Mouse (Mus musculus) testis, adult 2 months (tissue): Measurements from ENCODE around the gene Gm26661. TPM values are rescaled to one million over a fixed set of nuclear protein-coding genes. Genes with fewer than 3 reads are reported as not detected.

Source experiments
- H3K27ac ChIP-seq: fragments of 200-500 bp; 2 replicates; pipeline ENCODE4 v1.5.1; 2012; ENCODE audit warnings: low read depth, low read length; ENCODE audit not compliant: control insufficient read depth, insufficient read depth
- H3K27me3 ChIP-seq: fragments of 200-500 bp; 2 replicates; pipeline ENCODE4 v1.6.1; 2012; ENCODE audit warnings: mild to moderate bottlenecking, low read length, moderate library complexity; ENCODE audit not compliant: control insufficient read depth, insufficient read depth
- H3K36me3 ChIP-seq: fragments of 200-500 bp; 2 replicates; pipeline ENCODE4 v1.6.1; 2012; ENCODE audit warnings: mild to moderate bottlenecking, low read length; ENCODE audit not compliant: control insufficient read depth, insufficient read depth
- H3K4me1 ChIP-seq: fragments of 200-500 bp; 2 replicates; pipeline ENCODE4 v1.6.1; 2012; ENCODE audit warnings: low read length; ENCODE audit not compliant: control insufficient read depth, insufficient read depth
- H3K4me3 ChIP-seq: fragments of 200-500 bp; 2 replicates; pipeline ENCODE4 v1.5.1; 2012; ENCODE audit warnings: low read depth, mild to moderate bottlenecking, low read length, moderate library complexity, mixed read lengths; ENCODE audit not compliant: control insufficient read depth
- CTCF ChIP-seq: fragments of 200-500 bp; IDR thresholded peaks from 2 replicates; pipeline ENCODE4 v1.5.1; 2012; ENCODE audit warnings: low read depth, mild to moderate bottlenecking, inconsistent platforms, low read length, moderate library complexity; ENCODE audit not compliant: control insufficient read depth, insufficient read depth, insufficient replicate concordance
- POLR2A ChIP-seq: fragments of 200-500 bp; IDR thresholded peaks from 2 replicates; pipeline ENCODE4 v1.6.1; 2012; ENCODE audit warnings: low read depth, mild to moderate bottlenecking, inconsistent platforms, low read length, moderate library complexity; ENCODE audit not compliant: control insufficient read depth
- polyA plus RNA-seq: library from polyadenylated mRNA; depleted of rRNA; stranded (reverse); fragments of >200 nt; gene quantifications from 2 replicates; pipeline ENCODE4 v1.2.3, GENCODE M21; 2012

Gene Gm26661
- polyA plus RNA-seq, 1 experiment: 126 TPM

DNA sequence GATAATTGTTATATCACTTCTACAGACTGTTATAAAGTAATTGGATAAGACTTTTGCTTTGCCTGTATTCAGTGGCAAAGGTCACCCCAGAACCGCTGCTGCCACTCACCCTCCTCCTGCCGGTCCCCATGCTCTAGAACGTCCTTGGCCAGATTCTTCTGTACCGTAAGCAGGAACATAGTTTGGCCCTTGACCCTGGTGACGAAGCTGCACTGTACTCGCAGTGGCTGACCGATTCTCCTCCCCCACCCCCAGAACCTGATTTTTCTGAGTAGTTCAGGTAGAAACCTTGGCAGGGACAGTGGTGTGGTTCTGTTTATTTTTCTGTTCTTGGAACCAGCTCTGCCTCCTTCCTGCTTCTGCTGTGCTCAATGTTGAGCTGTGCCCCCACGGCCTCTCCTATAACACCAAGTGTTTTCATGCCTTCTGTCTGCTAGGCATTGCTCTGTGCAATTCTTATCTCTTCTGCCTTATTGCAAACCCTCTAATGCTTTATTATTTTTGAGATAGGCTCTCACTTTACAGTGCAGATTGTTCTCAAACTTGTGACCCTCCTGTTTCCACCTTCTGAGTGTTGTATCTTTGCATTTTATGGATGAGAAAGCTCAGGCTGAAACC is 33.4 kb downstream of the Gm26661 start:
- Histone ChIP-seq H3K27me3 (no peaks in the 10 kb centered on the region), H3K36me3 (no peaks in the 10 kb centered on the region), H3K4me1 (no peaks in the 10 kb centered on the region), H3K4me3 (no peak overlapping the region), H3K27ac (no peak overlapping the region)
- TF ChIP-seq CTCF (no peak), POLR2A (no peak)

DNA sequence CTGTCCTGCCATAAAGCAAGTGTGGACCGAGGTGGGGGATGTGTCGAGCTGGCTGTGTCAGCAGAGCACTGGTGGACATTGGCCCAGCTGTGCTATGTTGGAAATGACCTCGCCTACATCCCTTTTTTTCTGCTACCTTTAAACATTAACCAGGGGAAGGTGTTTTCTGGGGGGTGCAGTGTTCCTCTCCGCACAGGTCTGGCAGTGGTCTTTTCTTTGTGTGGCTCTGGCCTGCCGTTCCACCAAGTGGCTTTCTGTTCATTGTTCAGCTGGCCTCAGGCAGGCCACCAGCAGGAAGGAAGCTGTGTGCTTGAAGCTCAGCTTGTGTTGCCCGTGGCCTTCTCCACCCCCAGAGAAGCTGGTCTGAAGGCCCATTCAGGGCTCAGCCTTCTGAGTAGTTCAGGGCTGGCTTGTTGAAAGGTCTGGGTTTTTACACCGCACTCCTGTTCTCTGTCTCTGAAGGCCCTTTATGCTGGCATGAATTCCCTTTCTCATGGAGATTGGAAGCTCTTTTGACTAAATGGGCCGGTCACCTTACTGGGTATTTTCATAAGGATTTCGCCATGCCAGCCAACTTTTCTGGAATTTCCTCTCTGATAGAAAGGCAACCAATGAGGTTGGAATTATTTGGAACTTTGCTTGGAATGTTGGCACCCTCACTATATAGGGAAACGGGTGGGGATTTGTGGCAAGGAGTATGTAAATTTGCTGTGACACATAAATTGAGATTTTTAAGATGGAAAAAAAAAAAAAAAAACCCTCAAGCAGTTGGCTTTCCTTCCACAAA is 35.0 kb downstream of the Gm26661 start:
- H3K27me3 ChIP-seq: no peaks in the 10 kb centered on the region
- no peak for TF ChIP-seq POLR2A
- no peak for TF ChIP-seq CTCF
- no peaks in the 10 kb centered on the region for H3K4me1 ChIP-seq
- H3K36me3 ChIP-seq: no peaks in the 10 kb centered on the region
- H3K4me3 ChIP-seq: no peak overlapping the region
- no peak overlapping the region for H3K27ac ChIP-seq

DNA sequence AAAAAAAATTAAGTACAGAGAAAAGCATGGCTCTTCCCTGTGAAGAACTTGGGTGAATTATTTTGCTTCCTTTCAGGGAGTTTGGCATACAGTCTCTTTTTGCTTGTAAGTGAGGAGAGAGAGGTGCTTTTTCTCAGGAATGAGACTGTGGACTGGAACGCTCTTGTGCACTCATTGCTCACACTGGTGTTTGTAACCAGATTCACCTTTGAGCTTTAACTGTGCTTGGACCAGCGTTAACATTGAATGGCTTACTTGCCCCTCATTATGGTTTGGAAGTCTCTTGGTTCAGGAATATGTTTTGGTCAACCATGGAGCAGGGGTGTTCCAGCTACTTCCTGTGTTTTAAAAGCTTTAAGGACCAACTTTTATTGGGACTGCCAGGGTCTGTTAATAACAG is 37.8 kb downstream of the Gm26661 start:
- H3K27ac ChIP-seq: no peak overlapping the region
- no peaks in the 10 kb centered on the region for H3K27me3 ChIP-seq
- H3K36me3 ChIP-seq: no peaks in the 10 kb centered on the region
- no peaks in the 10 kb centered on the region for H3K4me1 ChIP-seq
- no peak overlapping the region for H3K4me3 ChIP-seq
- TF ChIP-seq CTCF (no peak), POLR2A (no peak)

DNA sequence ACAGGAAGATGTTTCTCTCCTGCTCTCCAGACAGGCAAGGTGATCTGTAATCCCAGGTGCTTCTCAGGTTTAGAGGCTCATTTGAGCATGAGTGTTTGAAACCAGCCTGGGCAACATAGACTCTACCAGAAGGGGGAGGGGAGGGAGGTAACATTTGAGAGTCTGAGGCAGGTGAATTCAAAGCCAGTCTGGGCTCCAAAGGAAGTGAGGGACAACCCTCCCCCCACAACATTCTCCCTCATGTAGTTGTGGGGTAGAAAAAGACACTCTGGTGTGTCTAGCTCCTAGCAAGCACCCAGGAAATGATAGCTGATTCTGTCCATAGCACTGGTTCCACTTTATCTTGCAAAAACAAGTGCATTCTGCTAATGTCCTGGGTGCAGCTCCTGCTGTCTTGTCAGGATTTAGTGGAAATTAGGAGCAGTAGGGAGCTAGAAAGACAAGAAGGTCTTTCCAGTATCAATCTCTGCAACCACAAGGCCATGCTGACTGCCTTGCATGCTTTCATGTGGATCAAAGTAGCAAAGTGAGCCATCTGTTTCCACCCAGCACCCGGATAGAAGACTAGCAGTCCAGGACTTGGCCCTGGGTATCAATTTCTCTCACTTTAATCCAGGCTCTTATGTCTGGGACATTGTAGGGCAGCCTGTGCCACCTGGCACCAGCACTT is 40.5 kb downstream of the Gm26661 start:
- H3K4me1 ChIP-seq: no peaks in the 10 kb centered on the region
- no peaks in the 10 kb centered on the region for H3K36me3 ChIP-seq
- no peak overlapping the region for H3K4me3 ChIP-seq
- TF ChIP-seq CTCF (no peak), POLR2A (no peak)
- H3K27ac ChIP-seq: no peak overlapping the region
- H3K27me3 ChIP-seq: no peaks in the 10 kb centered on the region

DNA sequence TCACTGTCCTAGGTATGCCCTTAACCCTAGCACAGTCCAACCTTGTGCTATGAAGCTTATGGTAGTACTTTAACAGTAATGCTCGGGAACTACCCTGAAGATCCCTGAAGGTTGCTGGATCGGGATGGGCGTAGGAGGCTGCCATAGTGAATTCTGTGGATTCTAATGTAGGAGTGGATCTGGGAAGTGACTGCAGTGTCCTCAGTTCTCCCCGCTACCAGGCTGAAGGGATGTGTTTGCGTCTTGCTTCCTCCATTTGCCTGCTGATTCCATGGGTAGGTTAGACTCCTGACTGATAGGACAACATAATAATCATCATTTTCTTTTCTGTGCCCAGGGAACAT is 41.0 kb downstream of the Gm26661 start:
- H3K27me3 ChIP-seq: no peaks in the 10 kb centered on the region
- no peak overlapping the region for H3K27ac ChIP-seq
- no peak overlapping the region for H3K4me3 ChIP-seq
- TF ChIP-seq CTCF: no peak
- TF ChIP-seq POLR2A: no peak
- no peaks in the 10 kb centered on the region for H3K36me3 ChIP-seq
- no peaks in the 10 kb centered on the region for H3K4me1 ChIP-seq

DNA sequence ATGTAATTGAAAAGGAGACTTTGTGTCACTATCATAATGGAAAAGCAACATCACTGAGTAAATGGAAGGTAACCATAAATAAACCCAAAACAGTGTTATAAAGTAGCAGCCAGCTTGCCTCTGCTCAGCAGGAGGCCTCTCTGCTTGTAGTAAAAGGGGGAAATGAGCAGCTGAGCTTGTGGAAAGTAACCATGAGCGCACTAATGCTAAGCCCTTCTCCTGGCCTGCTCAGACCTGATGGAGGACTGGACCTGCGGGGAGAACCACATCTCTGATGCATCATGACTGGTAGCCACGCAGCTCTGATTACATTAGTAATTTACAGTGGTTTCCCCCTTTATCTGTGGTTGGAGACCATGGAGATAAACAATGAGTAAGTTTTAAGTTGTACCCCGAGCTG is 42.1 kb downstream of the Gm26661 start:
- H3K27ac ChIP-seq: no peak overlapping the region

DNA sequence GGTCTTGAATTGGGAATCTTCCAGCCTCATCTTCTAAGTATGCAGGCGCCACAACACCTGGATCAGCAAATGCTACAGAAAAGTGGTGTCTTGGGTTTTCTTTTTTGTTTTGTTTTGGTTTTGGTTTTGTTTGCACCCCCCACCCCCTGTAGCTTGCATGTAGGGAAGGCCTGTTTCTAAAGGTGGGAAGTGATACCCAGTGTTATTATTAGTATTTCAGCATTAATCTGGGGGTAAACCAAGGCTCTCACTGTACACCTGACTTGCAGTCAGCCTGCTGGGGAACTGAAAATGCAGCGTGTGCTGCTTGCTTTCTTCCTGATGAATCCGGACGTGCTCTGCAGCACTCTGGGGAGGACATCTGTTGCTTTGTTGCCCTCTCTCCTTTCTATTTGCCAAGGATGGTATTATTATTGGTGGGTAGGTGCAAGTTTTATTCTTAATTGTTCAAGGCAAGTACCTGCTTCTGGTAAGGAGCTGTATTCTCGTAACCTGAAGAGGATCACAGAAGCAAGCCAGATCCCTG is 47.2 kb downstream of the Gm26661 start:
- H3K27ac ChIP-seq: no peak overlapping the region

More for the DNA sequence above, 42.1 kb downstream of the Gm26661 start:
- no peak for TF ChIP-seq POLR2A
- no peak for TF ChIP-seq CTCF
- Histone ChIP-seq H3K4me3 (no peak overlapping the region), H3K36me3 (no peaks in the 10 kb centered on the region), H3K4me1 (no peaks in the 10 kb centered on the region), H3K27me3 (no peaks in the 10 kb centered on the region)

More for the DNA sequence above, 47.2 kb downstream of the Gm26661 start:
- TF ChIP-seq CTCF: no peak
- TF ChIP-seq POLR2A: no peak
- no peaks in the 10 kb centered on the region for H3K36me3 ChIP-seq
- H3K4me3 ChIP-seq: no peak overlapping the region
- H3K27me3 ChIP-seq: no peaks in the 10 kb centered on the region
- no peaks in the 10 kb centered on the region for H3K4me1 ChIP-seq
